Mouse (Mus musculus) C2C12 (cell line): ENCODE data around the gene Nme4. TPM values are rescaled to one million over a fixed set of nuclear protein-coding genes. Genes with fewer than 3 reads are reported as not detected.
"Not testable (repeated sequence)": the region's sequence is repeated elsewhere in the genome, so short reads cannot be mapped to it uniquely, and the experiment has no call there.

Source experiments
- H3K27me3 ChIP-seq: one replicate; pipeline ENCODE4 v1.6.1; 2011; ENCODE audit not compliant: control insufficient read depth, insufficient read depth, insufficient read length
- H3K36me3 ChIP-seq: one replicate; pipeline ENCODE4 v1.6.1; 2011; ENCODE audit not compliant: control insufficient read depth, insufficient read depth
- H3K4me3 ChIP-seq: one replicate; pipeline ENCODE4 v1.5.1; 2011; ENCODE audit warnings: mild to moderate bottlenecking, control low read depth; ENCODE audit not compliant: poor library complexity, insufficient read depth, severe bottlenecking
- H3K79me2 ChIP-seq: one replicate; pipeline ENCODE4 v1.6.1; 2011; ENCODE audit not compliant: control insufficient read depth, insufficient read depth
- H3K79me3 ChIP-seq: one replicate; pipeline ENCODE4 v1.6.1; 2011; ENCODE audit warnings: low read depth, control low read depth
- H3ac ChIP-seq: one replicate; pipeline ENCODE3; 2011; ENCODE audit warnings: low read depth; ENCODE audit not compliant: control insufficient read depth, insufficient read length
- CEBPB ChIP-seq: IDR thresholded peaks from one replicate; pipeline ENCODE4 v1.6.1; 2011; ENCODE audit warnings: low read depth, mild to moderate bottlenecking, control low read depth, moderate library complexity
- CTCF ChIP-seq: IDR thresholded peaks from one replicate; pipeline ENCODE4 v1.5.1; 2011; ENCODE audit not compliant: control insufficient read depth, insufficient read depth, insufficient read length
- FOSL1 ChIP-seq: IDR thresholded peaks from one replicate; pipeline ENCODE4 v1.8.0; 2011; ENCODE audit warnings: mild to moderate bottlenecking, low read length; ENCODE audit not compliant: poor library complexity, insufficient read depth, severe bottlenecking
- MAX ChIP-seq: IDR thresholded peaks from one replicate; pipeline ENCODE4 v1.6.1; 2011; ENCODE audit warnings: mild to moderate bottlenecking, control low read depth
- MYOD1 ChIP-seq: IDR thresholded peaks from one replicate; pipeline ENCODE4 v1.6.1; 2011; ENCODE audit warnings: low read depth; ENCODE audit not compliant: control insufficient read depth, insufficient read length
- MYOG ChIP-seq: IDR thresholded peaks from one replicate; pipeline ENCODE4 v1.6.1; 2011; ENCODE audit not compliant: control insufficient read depth, insufficient read length; ENCODE audit errors: extremely low read depth
- USF1 ChIP-seq: IDR thresholded peaks from one replicate; pipeline ENCODE4 v1.6.1; 2011; ENCODE audit warnings: low read depth, mild to moderate bottlenecking, control low read depth, moderate library complexity
- polyA plus RNA-seq: library from polyadenylated mRNA; unstranded; fragments of >200 nt; fragmentation: generic; extraction: Trizol; gene quantifications from one replicate; pipeline ENCODE4 v1.2.1, GENCODE M21; 2012; ENCODE audit warnings: missing spikeins

Gene Nme4
- polyA plus RNA-seq, 1 experiment = 34.0 TPM

- H3K27me3 ChIP-seq = peaks cover 28% of the 10 kb centered on the region
- no peak overlapping the region for H3ac ChIP-seq
- H3K79me2 ChIP-seq = no peaks in the 10 kb centered on the region
- no peaks in the 10 kb centered on the region for H3K79me3 ChIP-seq
- no peak for TF ChIP-seq CEBPB
- no peak for TF ChIP-seq USF1
- TF ChIP-seq MYOD1 = no peak
- no peak for TF ChIP-seq MYOG
- TF ChIP-seq FOSL1 = no peak
- no peak for TF ChIP-seq CTCF
- TF ChIP-seq MAX = no peak
- no peak overlapping the region for H3K4me3 ChIP-seq
- H3K36me3 ChIP-seq = no peaks in the 10 kb centered on the region
Observed at GRCm38 (mm10) chr17:26111722-26112121, 16.3 kb upstream of the Nme4 start.

- Histone ChIP-seq H3K79me2 (no peaks in the 10 kb centered on the region), H3K79me3 (no peaks in the 10 kb centered on the region), H3ac (no peak overlapping the region), H3K27me3 (peaks cover 28% of the 10 kb centered on the region), H3K4me3 (no peak overlapping the region), H3K36me3 (no peaks in the 10 kb centered on the region)
- no peak for TF ChIP-seq CEBPB
- TF ChIP-seq MYOD1 = no peak
- no peak for TF ChIP-seq CTCF
- no peak for TF ChIP-seq USF1
- TF ChIP-seq MYOG = no peak
- TF ChIP-seq FOSL1 = no peak
- no peak for TF ChIP-seq MAX
Observed at GRCm38 (mm10) chr17:26111024-26111423, 15.6 kb upstream of the Nme4 start.

- TF ChIP-seq MYOD1 (no peak), CTCF (no peak), MYOG (no peak), FOSL1 (no peak), CEBPB (no peak), USF1 (no peak)
- no peaks in the 10 kb centered on the region for H3K79me3 ChIP-seq
- H3K27me3 ChIP-seq = peaks cover 19% of the 10 kb centered on the region
- no peak overlapping the region for H3ac ChIP-seq
- H3K79me2 ChIP-seq = no peaks in the 10 kb centered on the region
- no peak overlapping the region for H3K4me3 ChIP-seq
- H3K36me3 ChIP-seq = no peaks in the 10 kb centered on the region
Observed at GRCm38 (mm10) chr17:26110156-26110555, 14.8 kb upstream of the Nme4 start.

- Histone ChIP-seq H3K4me3 (no peak overlapping the region), H3K27me3 (no peaks in the 10 kb centered on the region), H3K79me2 (no peaks in the 10 kb centered on the region), H3K36me3 (no peaks in the 10 kb centered on the region), H3K79me3 (no peaks in the 10 kb centered on the region), H3ac (no peak overlapping the region)
- TF ChIP-seq MYOD1 = no peak
- TF ChIP-seq MAX = no peak
- no peak for TF ChIP-seq FOSL1
- no peak for TF ChIP-seq CTCF
Observed at GRCm38 (mm10) chr17:26105619-26106018, 10.2 kb upstream of the Nme4 start.

GRCm38 (mm10) chr17:26101478-26101877 lies 6.1 kb upstream of the Nme4 start:
- no peaks in the 10 kb centered on the region for H3K27me3 ChIP-seq
- TF ChIP-seq MYOG (no peak), CTCF (no peak), FOSL1 (no peak), MAX (no peak), USF1 (no peak), MYOD1 (no peak), CEBPB (no peak)
- no peaks in the 10 kb centered on the region for H3K79me2 ChIP-seq
- no peak overlapping the region for H3K4me3 ChIP-seq
- H3ac ChIP-seq = no peak overlapping the region
- no peaks in the 10 kb centered on the region for H3K36me3 ChIP-seq
- no peaks in the 10 kb centered on the region for H3K79me3 ChIP-seq

- Histone ChIP-seq H3K4me3 (no peak overlapping the region), H3K79me3 (no peaks in the 10 kb centered on the region), H3ac (no peak overlapping the region), H3K36me3 (no peaks in the 10 kb centered on the region), H3K27me3 (no peaks in the 10 kb centered on the region), H3K79me2 (no peaks in the 10 kb centered on the region)
- TF ChIP-seq FOSL1 (no peak), MAX (no peak), CTCF (no peak), CEBPB (no peak), MYOG (no peak), MYOD1 (no peak), USF1 (no peak)
Observed at GRCm38 (mm10) chr17:26100166-26100565, 4.8 kb upstream of the Nme4 start.

GRCm38 (mm10) chr17:26099316-26099715 lies 3.9 kb upstream of the Nme4 start:
- H3K79me2 ChIP-seq, H3ac ChIP-seq, H3K79me3 ChIP-seq, H3K36me3 ChIP-seq, H3K27me3 ChIP-seq, H3K4me3 ChIP-seq: not testable (repeated sequence)
